Mouse (Mus musculus): Measurements from ENCODE around the gene Rtl1.

Gene Rtl1

DNA sequence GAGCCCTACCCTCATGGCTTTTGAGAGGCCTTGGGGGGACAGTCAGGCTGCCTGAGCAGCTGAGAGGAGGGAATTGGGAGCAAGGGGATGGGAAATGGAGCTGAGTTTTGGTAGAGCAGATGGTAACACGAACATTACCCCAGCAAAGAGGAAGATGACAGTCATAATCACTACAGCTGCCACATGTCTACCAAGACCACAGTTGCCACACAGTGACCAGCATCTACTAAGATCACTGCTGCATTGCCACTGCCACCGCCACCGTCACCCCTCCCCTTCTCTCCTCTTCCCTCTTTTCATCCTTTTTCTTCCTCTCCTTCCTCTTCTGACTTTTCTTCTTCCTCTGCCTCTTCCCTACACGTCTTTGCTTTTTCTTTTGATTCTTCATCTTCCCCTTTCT is 27.9 kb downstream of the Rtl1 start:
- no peak for DNase-seq (ENCODE audit: low spot score in 2 of 2)

DNA sequence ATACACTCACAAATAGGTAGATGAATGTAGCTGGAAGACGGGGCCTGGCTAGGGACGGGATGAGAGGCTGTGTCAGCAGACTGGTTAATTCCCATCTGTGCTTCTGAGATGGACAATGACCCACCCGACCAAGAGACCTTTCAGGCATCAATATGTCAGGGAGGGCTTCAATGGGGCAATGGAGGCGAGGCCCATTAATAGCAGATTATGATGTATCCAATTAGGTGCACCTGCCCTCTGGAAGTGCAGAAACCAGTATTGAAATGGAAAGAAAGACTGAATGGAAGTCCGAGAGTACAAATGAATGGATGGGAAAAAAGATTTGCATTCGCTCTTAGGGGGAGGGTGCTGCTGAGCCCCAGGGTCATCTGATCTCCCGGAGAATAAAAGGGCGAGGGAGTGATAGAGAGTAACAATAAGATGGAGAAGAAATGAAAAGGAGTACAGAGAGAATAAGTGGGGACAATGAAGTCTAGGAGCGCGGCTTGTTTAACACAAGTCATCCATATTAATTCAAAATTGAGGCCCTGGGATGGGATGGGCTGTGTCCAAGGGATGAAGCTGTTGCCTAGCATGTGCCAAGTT is 39.9 kb downstream of the Rtl1 start:
- no peak for DNase-seq (ENCODE audit: low spot score in 2 of 2)

DNA sequence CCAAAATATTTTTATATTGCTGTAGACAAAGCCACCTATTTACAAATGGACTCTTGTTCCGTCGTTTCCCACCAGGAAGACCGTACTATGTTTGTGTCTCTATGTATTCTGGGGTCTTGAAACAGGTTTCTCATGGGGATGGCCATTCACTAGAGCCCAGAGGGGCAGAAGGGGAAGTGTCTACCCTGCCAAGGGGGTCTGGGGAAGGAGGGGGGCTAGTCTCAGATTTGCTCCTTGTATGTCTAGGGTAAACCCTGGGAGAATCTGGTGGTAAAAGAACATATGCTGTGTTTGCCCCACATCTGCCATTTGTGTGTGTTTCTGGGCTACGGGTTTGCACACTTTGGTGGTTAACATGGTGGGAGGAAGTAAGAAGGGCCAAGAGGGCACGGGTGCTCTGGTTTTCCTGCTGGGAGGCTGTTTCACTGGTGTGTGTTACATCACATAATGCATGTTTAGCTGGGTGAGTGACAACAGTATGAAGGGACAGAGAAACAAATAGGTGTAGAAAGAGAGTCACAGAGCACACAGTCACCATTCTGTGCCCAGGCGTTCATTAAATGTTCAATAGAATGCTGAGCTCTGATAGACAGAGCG is 41.1 kb downstream of the Rtl1 start:
- DNase-seq (ENCODE audit: low spot score in 2 of 2) = no peak

DNA sequence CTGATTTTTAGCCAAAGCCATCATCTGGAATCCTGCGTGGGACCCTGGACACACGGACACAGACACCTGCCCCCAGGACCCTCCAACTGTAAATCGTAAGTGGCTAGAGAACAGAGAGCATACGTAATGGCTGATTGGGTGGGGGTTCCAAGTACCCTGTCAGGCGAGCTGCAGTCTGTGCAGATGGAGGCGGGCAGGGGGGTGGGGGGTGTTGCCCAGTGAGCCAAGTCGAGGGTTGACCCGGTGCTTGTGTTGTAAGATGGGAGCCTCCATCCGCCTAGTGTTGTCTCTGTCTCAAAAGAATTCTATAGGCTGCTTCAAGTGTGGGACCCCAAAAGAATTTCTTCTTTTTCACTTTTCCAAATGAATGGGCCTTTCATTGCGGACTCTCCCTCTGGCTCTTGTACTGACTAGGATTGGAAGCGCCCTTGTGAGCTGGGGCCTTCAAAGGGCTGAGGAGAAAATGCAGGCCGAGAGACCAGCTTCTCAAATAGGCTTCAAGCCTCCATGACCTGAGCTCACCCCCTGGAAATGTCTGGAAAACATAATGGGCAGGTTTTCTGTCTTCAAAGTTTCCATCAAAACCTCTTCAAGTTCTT is 41.8 kb downstream of the Rtl1 start:
- no peak for DNase-seq (ENCODE audit: low spot score in 2 of 2)

DNA sequence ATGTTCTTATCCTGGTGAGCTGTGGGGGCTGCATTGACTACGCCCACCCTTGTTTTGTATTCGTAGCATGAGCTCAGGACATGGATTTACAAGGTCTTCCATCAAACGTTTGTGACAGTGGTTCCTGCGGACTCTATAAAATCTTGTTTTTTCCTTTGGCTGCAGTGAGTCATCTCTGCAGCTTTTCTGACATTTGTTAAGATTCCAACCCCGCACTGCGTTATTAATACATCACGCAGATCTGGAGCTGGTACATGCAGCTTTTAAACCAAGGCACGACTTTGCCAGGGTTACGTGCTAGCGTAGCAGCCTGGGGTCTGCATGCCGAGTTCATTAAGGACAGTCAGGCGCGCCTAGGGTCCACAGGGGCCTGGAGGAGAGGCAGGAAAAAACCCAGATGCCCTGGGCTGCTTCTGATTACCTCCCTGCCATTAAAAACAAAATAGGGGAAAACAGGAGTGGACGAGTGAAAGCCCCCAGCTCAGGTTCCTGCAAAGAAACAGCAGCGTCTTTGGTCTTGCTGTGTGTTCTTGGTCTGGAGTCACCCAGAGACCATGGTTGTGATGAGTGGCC is 44.2 kb downstream of the Rtl1 start:
- no peak for DNase-seq (ENCODE audit: low spot score in 2 of 2)

DNA sequence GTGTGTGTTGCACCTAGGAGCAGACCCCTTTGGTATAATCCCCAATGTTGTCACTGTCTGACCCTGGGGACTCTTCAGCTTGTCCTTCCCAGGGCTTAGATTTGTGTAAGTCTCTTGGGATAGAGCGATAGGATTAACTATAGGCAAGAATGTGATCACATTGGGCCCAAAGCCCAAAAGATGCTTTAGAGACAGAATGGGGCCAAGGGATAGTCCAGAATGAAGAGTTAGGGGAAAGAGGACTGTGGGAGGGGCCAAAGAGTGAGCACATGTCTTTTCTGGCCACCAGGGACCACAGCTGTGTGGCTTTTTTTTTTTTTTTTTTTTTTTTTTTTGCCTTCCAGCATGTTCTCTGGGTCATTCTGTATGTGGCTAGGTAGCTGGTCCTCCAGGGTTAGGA is 46.6 kb downstream of the Rtl1 start:
- no peak for DNase-seq (ENCODE audit: low spot score in 2 of 2)

DNA sequence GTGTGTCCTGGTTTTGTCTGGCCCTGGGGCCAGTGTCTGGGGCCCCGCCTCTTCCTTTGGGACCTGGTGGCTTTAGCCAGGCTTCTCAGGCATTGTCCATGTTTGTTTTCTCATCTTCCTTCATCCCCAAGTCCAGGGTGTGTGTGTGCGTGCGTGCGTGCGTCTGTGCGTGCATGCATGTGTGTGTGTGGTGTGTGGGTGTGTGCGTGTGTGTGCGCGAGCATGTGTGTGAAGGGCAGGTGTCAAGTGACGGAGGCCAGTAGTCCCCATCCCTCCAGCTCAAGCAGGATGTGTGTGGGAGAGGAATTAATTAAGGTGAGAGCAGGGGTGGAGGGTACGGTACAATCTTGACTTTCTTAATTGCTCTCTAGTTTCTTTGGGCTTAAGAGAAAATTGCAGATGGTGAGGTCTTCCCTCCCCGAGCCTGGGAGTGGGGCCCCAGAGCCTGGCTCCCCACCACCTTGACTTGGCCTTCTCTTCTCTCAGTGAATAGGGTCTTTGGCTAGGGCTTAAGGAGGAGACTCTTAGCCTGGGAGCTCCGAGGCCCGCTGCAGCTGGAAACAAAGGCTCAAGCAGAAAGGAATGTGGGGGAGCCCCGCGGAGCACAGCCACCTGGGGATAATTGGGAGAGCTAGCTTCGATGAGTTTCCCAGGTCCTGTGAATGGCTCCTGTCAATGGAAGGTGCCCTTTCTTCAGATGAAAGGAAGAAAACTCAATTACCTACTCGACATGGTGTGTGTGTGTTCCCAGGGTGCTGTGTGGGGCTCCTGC is 47.2 kb downstream of the Rtl1 start:
- no peak for DNase-seq (ENCODE audit: low spot score in 2 of 2)

DNA sequence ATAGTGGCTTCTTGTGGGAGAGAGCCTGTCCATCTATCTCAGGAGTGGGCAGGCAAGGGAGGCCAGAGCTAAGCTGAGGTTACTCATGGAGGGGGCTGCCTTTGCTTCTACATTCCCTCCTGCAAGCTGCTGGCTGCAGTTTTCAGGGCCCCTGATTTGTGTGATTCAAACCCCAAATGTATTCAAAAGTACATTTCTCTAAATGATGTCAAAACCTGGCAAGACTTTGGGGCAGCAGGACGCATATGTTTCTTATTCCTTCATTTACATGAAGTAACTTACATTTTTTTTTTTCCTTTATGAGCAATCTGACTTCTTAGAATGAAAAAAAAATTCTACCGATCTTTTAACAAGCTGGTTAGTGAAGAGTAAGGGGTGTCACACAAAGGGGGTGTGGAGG is 48.4 kb downstream of the Rtl1 start:
- no peak for DNase-seq (ENCODE audit: low spot score in 2 of 2)

DNA sequence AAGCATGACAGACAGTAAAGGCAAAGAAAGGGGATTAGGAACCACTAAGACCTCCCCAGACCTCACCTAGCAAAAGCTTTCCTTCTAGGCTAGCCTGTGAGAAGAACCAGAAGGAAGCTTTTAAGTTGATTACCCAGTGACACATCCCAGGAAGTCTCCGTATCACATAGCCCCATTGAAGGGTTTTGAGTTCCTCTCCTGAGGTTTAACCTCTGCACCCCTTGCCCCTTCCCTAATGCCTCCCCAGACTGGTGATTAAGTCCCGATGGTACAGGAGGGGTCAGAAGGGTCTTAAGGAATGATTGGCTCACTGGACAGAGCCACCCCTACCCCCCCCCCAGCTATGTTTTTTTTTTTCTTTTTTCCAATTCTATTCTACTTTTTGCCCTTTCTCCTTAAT is 53.0 kb downstream of the Rtl1 start:
- no peak for DNase-seq (ENCODE audit: low spot score in 2 of 2)

DNA sequence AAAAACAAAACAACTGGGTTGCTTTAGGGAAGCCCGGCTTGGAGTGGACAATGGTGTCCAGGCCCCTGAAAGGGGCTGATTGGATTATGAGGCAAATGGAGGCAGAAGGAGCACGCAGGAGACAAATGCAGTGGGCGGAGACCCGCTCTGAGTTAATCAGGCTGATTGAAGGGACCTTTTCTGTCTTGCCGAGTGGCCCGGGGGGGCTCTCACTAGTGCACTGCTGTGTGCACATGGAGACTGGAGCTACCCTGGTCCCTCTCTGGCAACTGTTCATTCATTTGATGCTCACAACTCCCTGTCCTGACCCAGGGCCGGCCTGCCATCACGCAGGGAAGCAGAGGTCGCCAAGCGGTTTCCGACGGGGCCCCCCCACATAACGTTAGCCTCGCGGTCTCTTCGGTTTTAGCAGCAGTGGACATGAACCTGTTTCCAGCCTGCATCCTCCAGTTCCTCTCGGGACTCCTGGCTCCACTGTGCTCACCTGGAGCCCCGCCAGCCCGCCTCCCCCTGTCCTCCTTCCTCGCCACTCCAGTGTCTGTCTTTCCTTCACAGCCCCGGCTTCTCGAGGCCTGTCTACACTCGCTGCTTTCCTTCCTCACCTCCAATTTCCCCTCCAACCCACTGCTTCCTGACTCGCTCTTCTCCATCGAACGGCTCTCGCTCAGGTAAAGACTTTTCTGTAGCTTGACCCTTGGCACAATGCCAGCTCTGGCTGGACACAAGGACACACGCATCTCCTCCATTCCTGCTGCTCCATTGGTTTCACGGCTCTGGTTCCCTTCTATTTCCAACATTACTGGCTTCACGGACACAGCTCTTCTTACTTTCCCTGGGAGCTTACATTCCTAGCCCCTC is 54.0 kb downstream of the Rtl1 start:
- no peak for DNase-seq (ENCODE audit: low spot score in 2 of 2)

DNA sequence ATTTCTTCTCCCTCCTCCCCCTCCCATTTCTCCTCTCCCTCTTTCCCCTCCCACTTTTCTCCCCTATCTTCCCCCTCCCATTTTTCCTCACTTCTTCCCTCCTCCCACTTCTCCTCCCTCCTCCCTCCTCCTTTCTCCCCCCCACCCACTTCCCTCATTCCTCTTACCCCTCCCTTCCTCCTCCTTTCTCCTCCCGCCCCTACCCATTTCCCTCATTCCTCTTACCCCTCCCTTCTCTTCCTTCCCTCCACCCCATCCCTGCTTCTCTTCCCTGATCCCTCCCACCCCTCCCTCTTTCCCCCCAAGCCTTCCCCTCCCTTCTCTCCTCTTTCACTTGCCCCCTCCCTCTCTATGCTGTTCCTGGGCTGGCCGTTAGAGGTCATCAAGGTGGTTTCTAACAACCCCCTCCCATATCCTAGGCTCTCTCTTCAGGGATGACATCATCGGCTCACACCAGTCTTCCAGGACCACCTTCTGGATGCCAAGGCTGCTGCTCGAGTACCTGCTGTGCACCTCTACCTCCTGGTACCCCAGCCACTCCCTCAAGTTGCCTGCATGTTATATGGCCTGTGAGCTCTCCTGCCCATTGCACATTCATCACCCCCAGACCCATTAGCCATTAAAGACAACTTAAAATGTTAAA is 56.7 kb downstream of the Rtl1 start:
- DNase-seq (ENCODE audit: low spot score in 2 of 2) = no peak

DNA sequence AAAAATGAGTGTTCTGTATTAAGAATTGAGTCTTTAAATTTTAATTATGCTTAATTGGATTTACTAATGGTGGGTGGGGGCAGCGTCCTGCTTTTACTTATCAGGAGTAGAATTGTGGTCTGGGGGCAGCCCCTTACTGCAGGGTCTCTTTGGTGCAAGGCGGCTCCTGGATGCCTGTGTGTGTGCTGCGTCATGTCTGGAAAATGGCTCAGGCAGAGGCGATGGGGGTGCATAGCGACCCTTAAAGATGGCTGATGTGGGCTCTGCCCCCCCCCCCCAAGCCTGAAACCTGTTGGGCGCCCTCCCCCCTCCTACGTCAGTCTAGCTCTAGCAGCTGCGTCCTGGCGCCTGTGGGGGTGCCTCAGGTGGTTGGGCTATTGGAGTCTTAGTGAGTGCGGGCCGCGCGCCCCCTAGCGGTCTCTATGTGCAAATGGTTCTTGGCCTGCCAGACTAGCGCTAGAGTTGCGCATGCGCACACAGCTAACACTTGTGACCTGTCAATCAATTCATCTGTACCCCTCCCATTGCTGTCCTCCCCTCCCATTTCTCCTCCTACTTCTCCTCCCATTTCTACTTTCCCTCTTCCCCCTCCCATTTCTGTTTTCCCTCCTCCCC is 57.4 kb downstream of the Rtl1 start:
- peak; percentile 48 to 77 for DNase-seq (ENCODE audit: low spot score in 2 of 2)

DNA sequence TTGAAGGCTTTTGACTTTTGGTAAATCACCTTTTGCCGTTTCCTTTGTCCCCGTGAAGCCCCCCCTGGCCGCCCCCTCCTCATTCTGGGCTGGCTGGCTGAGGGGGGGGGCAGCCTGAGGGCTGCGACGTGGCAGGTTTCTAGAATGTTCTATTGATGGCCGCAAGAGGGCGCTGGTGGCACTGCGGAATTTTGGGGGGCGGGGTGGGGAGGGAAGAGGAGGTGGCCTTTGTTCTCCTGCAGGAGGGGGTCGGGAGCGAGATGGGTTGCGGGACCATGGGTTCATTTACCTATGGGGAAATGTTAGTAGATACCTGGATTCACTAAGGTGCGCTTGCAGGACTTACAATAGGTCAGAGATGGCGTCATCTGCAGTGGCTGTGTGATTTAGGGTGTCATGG is 58.1 kb downstream of the Rtl1 start:
- DNase-seq (ENCODE audit: low spot score in 2 of 2) = no peak

DNA sequence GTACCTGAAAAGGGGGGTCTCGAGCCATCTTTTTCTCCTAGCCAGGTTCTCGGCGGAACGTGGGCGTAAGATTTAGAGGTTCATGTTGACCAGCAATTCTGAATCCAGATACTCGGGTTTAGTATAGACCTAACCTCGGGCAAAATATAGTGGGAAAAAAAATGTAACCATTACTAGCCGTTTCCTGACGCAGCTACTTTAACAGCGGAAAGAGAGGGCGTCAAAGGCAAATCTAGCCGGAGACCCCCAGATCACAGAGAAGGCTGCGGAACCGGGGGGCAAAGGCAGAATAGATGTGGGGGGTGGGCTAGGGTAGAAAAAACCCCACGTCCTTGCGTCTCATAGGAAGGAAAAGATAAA is 58.6 kb downstream of the Rtl1 start:
- DNase-seq (ENCODE audit: low spot score in 2 of 2) = no peak

DNA sequence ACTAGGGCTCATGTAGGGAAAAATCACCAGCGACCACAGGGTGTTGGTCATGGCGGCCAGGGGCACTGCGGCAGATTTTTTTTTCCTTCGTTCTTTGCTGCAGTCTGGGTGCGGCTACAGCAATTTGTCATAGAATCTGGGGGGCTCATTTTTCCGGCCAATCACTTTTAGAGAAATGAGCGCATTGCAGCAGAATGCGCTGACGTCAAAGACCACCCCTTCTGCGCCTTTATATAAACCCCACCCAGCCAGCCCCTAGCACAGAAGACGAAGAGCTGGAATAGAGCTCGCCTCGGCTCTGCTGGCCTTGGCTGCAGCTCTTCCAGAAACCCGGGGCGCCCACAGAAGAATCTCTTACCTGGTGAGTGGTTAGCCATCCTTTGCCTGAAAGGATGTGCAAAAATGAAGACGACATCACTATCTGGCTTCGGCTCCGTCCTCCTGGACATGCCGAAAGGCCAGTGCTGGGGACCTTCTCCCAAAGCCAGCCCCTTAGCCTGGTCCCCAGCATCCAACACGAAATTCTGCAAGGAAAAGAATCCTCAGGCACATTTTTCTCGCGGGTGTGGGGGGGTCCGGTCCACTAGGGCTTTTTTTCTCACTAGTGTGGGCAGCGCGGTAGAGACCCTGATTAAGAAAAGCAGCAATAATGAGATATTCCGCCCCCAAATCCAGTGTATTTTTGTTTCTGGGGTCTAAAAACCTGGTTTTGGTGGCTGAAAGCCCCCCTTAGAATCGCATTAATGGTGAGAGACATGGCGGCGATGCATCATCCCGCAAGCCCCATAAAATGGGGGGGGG is 59.2 kb downstream of the Rtl1 start:
- no peak for DNase-seq (ENCODE audit: low spot score in 2 of 2)

DNA sequence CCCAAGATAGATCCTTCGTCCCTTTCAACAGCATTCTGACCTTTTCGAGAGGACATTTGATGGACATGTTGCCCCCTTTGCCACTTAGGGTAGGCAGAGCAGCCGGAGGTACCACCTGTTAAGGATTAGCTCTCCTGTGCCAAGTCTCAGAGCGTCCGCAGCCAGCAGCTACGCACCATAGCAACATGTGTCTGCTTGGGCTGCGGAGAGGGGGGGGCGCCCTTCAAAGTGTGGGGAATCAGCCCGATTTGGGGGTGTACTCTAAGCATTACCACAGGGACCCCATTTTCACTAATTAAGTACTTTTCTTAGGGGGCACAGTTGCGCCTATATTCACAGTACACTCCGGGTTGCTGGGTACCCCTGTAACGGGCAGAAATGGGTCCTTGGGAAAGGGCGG is 60.2 kb downstream of the Rtl1 start:
- no peak for DNase-seq (ENCODE audit: low spot score in 2 of 2)

Measured in spleen, postnatal 4 days (tissue).